Mouse (Mus musculus) right cerebral cortex, postnatal 36 days (tissue): ENCODE measurements around the gene Prl7b1.

Experiments
- DNase-seq, 2 experiments: peaks; one replicate each; pipeline ENCODE4 v3.0.0; 2022; ENCODE audit warnings: low spot score in 2 of 2, mixed read lengths in 1 of 2

Prl7b1 gene

GRCm38 (mm10) chr13:27610482-27610881, at the start of gene Prl7b1:
Prl7b1 (minus strand) TSS chr13:27610582.
- DNase-seq, result no peak

GRCm38 (mm10) chr13:27642393-27642792, 32.0 kb upstream of the Prl7b1 start, which contains the start of gene Prl7a1:
Prl7a1 (minus strand) TSS chr13:27642493.
- no peak for DNase-seq

GRCm38 (mm10) chr13:27582071-27582470, 28.3 kb downstream of the Prl7b1 start, which contains the start of gene Prl8a1:
Prl8a1 (minus strand) TSS chr13:27582171.
- no peak for DNase-seq

- DNase-seq, result no peak
Observed at GRCm38 (mm10) chr13:27564506-27564905, 45.9 kb downstream of the Prl7b1 start, which contains the start of gene Prl8a9. Prl8a9 (minus strand) TSS chr13:27564606.

GRCm38 (mm10) chr13:27553336-27553735, 57.0 kb downstream of the Prl7b1 start:
- no peak for DNase-seq
